Mouse (Mus musculus): ENCODE data around the gene Emx1. TPM values are rescaled to one million over a fixed set of nuclear protein-coding genes. Genes with fewer than 3 reads are reported as not detected.

Gene Emx1
- polyA plus RNA-seq, 1 experiment from 2014 or later = 0.21 TPM

Other genes starting within 250 kb of the Emx1 start
- 34.0 and 36.5 TPM in 2 replicates for gene Exoc6b, start 117.9 kb upstream of the Emx1 start, polyA plus RNA-seq (2015; fragmentation: Nextera tagmentation; extraction: Ambion mirVana)
- gene Spr, start 49.7 kb upstream of the Emx1 start, polyA plus RNA-seq (2015; fragmentation: Nextera tagmentation; extraction: Ambion mirVana) = 51.1 and 52.5 TPM in 2 replicates
- 8.0 TPM in 2 replicates for gene Sfxn5, start 146.0 kb downstream of the Emx1 start, polyA plus RNA-seq (2015; fragmentation: Nextera tagmentation; extraction: Ambion mirVana)
- 20.1 and 21.4 TPM in 2 replicates for gene Rab11fip5, start 187.2 kb downstream of the Emx1 start, polyA plus RNA-seq (2015; fragmentation: Nextera tagmentation; extraction: Ambion mirVana)
- gene Noto, start 236.4 kb downstream of the Emx1 start, polyA plus RNA-seq (2015; fragmentation: Nextera tagmentation; extraction: Ambion mirVana) = not detected in 2 replicates
- 47.8 and 51.9 TPM in 2 replicates for gene Smyd5, start 244.6 kb downstream of the Emx1 start, polyA plus RNA-seq (2015; fragmentation: Nextera tagmentation; extraction: Ambion mirVana)

Data from embryonic facial prominence, embryonic 15.5 days (tissue).